In genomic region chr4:133247806-133248449, GRCm38 (mm10) we compare ENCODE assay signal across 12 mouse cellular contexts. TPM values are rescaled to one million over a fixed set of nuclear protein-coding genes. Genes with fewer than 3 reads are reported as not detected.
DNase-seq lines count a peak whose midpoint lies in the region; ATAC-seq lines count a peak whose summit lies in the region.
"Had no signal": no experiment of that assay in that cellular context is flagged by ENCODE, and none has a peak within 500 bp of the region (broad histone marks: within the 10 kb centered on the region; RNA-seq: fewer than 3 reads in every experiment).

No protein-coding gene starts in this region.

- DNase-seq in CD4-positive helper T cell, adult 2 months (ENCODE audit: low read depth, low spot score), result peak; percentile 71
- peak; percentile 90 for DNase-seq in MEL-GATA-1-ER (ENCODE audit: extremely low read depth, low read depth)
- DNase-seq in induced T-regulatory cell, adult 2 months (ENCODE audit: low read depth), result peak; percentile 38
- DNase-seq in frontal cortex, postnatal 14 days (ENCODE audit: low spot score in 2 of 2), result no peak
- no peak for DNase-seq in layer of hippocampus, postnatal 25 days (ENCODE audit: extremely low spot score in 1 of 2, low spot score in 1 of 2)
- DNase-seq in gastrocnemius, postnatal 10 days, result no peak
- DNase-seq: cerebellum, postnatal 10 days; right cerebral cortex, adult 18-20 months had no signal

- ATAC-seq in megakaryocyte progenitor cell, adult 5-6 weeks (replicated peaks; ENCODE audit: poor library complexity), result peak; percentile 85
- ATAC-seq: activated CD4-positive, CD25-positive, alpha-beta regulatory T cell, adult 4 months had no signal

RNA-seq across cellular contexts. Expression of gene Map3k6, which starts 7.3 kb away (rescaled TPM):
- total RNA-seq in megakaryocyte progenitor cell, adult 5-6 weeks (2015), result 3.6 and 4.6 TPM in 2 replicates
- total RNA-seq in megakaryocyte progenitor cell, adult 5-6 weeks (2017), result 0.87 and 6.1 TPM in 2 replicates
- 1 to 10 TPM; 3.0 to 6.0 TPM for total RNA-seq in layer of hippocampus, postnatal 25 days (2021)
- total RNA-seq in gastrocnemius, postnatal 10 days (2021), result 1 to 10 TPM; 2.1 to 5.5 TPM

RNA-seq across cellular contexts. Expression of gene Sytl1, which starts 15.0 kb away (rescaled TPM):
- total RNA-seq in megakaryocyte progenitor cell, adult 5-6 weeks (2015), result 1.9 and 2.0 TPM in 2 replicates
- total RNA-seq in megakaryocyte progenitor cell, adult 5-6 weeks (2017), result 3.9 and 5.2 TPM in 2 replicates
- total RNA-seq in layer of hippocampus, postnatal 25 days (2021), result under 1 TPM; 0.37 to 0.54 TPM
- 1 to 10 TPM; 1.1 to 1.4 TPM for total RNA-seq in gastrocnemius, postnatal 10 days (2021)

RNA-seq across cellular contexts. Expression of gene Tmem222, which starts 29.7 kb away (rescaled TPM):
- 43.2 and 50.8 TPM in 2 replicates for total RNA-seq in megakaryocyte progenitor cell, adult 5-6 weeks (2015)
- 17.4 TPM in 2 replicates for total RNA-seq in megakaryocyte progenitor cell, adult 5-6 weeks (2017)
- total RNA-seq in layer of hippocampus, postnatal 25 days (2021), result 10 to 100 TPM; 85.7 to 92.6 TPM
- total RNA-seq in gastrocnemius, postnatal 10 days (2021), result 10 to 100 TPM; 23.6 to 25.9 TPM

RNA-seq across cellular contexts. Expression of gene Gpr3, which starts 35.6 kb away (rescaled TPM):
- not detected in 2 replicates for total RNA-seq in megakaryocyte progenitor cell, adult 5-6 weeks (2015)
- total RNA-seq in megakaryocyte progenitor cell, adult 5-6 weeks (2017), result 0.08 TPM in 1 of 2 replicates, not detected in the other
- total RNA-seq in layer of hippocampus, postnatal 25 days (2021), result 1 to 10 TPM; 5.3 to 8.2 TPM
- total RNA-seq in gastrocnemius, postnatal 10 days (2021), result not detected
- total RNA-seq: gastrocnemius, adult 8-10 months; monocyte, adult 5-6 weeks had no signal

RNA-seq across cellular contexts. Expression of gene Cd164l2, which starts 36.0 kb away (rescaled TPM):
- not detected in 2 replicates for total RNA-seq in megakaryocyte progenitor cell, adult 5-6 weeks (2015)
- total RNA-seq in megakaryocyte progenitor cell, adult 5-6 weeks (2017), result not detected in 2 replicates
- total RNA-seq in layer of hippocampus, postnatal 25 days (2021), result 1 to 10 TPM; 2.8 to 5.6 TPM
- total RNA-seq in gastrocnemius, postnatal 10 days (2021), result not detected
- total RNA-seq: monocyte, adult 5-6 weeks had no signal

Comparison
In these comparisons a context has a peak if more than half of its experiments do, and no peak if none do; other contexts are left out.
1. DNase-seq: peak in CD4-positive helper T cell, adult 2 months (single experiment), MEL-GATA-1-ER (single experiment) and induced T-regulatory cell, adult 2 months (single experiment); none in frontal cortex, postnatal 14 days (0 of 2), layer of hippocampus, postnatal 25 days (0 of 2) and gastrocnemius, postnatal 10 days (single experiment).